Mouse (Mus musculus): ENCODE results near the gene Cpeb2.
A peak's percentile ranks its signal among the peaks of the same experiment; 100 is the strongest.

Gene Cpeb2

GRCm38 (mm10) chr5:43324311-43324862, 91.4 kb downstream of the Cpeb2 start:
- DNase-seq (ENCODE audit: low spot score in 2 of 2): no peak

GRCm38 (mm10) chr5:43325561-43325960, 92.6 kb downstream of the Cpeb2 start:
- DNase-seq (ENCODE audit: low spot score in 2 of 2): no peak

- peak; percentile 16 to 25 for DNase-seq (ENCODE audit: low spot score in 2 of 2)
These were observed 95.6 kb downstream of the Cpeb2 start for GRCm38 (mm10) chr5:43328579-43328978.

- DNase-seq (ENCODE audit: low spot score in 2 of 2): no peak
These were observed 97.3 kb downstream of the Cpeb2 start for GRCm38 (mm10) chr5:43330260-43330659.

- no peak for DNase-seq (ENCODE audit: low spot score in 2 of 2)
These were observed 101.5 kb downstream of the Cpeb2 start for GRCm38 (mm10) chr5:43334469-43334868.

GRCm38 (mm10) chr5:43337212-43337611, 104.2 kb downstream of the Cpeb2 start:
- no peak for DNase-seq (ENCODE audit: low spot score in 2 of 2)

- peak in 1 of 2 experiments; percentile 29 for DNase-seq (ENCODE audit: low spot score in 2 of 2)
These were observed 106.0 kb downstream of the Cpeb2 start for GRCm38 (mm10) chr5:43338771-43339475.
